Mouse (Mus musculus): ENCODE results near the gene Epb41l3.

DNA sequence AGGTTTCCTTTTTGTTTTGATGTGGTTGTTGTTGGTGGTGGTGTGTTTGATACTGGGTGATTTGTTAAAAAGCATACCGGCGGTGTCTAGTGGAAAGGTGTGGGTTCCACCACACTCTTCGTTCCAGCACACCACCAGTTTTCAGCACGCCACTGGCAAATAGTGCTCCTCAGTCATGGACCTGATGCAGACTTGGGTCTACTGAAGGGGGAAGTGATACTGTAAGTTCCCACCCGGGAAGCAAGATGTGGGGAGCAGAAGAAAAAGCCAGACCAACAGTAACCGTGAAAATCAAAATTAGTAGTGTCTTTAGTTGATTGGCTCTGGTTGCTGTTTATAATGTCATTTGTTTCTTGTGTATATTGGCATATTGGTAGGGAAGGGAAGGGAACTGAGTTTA lies 124.3 kb downstream of the Epb41l3 start:
- TF ChIP-seq POLR2A (IDR thresholded peaks at IDR 0.05; ENCODE audit: control insufficient read depth, extremely low read depth, insufficient read depth, low read length, poor library complexity) (no peak), CTCF (IDR thresholded peaks at IDR 0.05; ENCODE audit: borderline replicate concordance, control insufficient read depth, extremely low read depth, insufficient read depth, low read length, poor library complexity) (no peak)
